Comparison of ENCODE assay signal across 10 mouse cellular contexts in the genomic region with DNA sequence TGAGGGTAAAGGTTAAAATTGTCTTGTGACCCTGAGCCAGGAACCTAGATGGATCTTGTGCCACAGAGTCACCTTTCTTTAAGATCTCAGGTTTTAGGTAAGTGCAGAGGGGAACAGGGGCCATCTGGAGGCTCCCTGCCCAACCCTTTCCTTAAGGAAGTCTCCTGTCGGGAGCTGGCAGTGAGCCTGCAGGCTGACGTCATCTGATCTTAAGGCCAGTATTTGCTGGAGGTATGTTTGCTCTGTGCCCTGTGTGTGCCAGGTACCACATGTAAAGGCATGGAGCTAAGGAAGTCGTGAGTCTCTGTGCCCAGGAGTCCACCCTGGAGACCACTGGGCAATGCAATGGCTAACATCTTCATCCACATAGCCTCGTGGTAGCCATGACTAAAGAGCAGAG. TPM values are rescaled to one million over a fixed set of nuclear protein-coding genes. Genes with fewer than 3 reads are reported as not detected.
DNase-seq lines count a peak whose midpoint lies in the region; ATAC-seq and TF ChIP-seq lines count a peak whose summit lies in the region.
"Had no signal": no experiment of that assay in that cellular context is flagged by ENCODE, and none has a peak within 500 bp of the region (broad histone marks: within the 10 kb centered on the region; RNA-seq: fewer than 3 reads in every experiment).

No protein-coding gene starts in this region.

- ATAC-seq in intestine, postnatal 0 days = peak; percentile 76
- peak; percentile 84 for ATAC-seq in lung, embryonic 16.5 days (ENCODE audit: low read depth)
- ATAC-seq in hindbrain, embryonic 11.5 days (ENCODE audit: low FRiP score) = no peak
- ATAC-seq in megakaryocyte progenitor cell, adult 5-6 weeks (replicated peaks; ENCODE audit: poor library complexity) = no peak

- intact Hi-C loops in gastrocnemius, adult 2 months (cut with DNase I) = no loop called here
- intact Hi-C loops in left cerebral cortex, postnatal 36 days (cut with DNase I) = no loop called here

- TF ChIP-seq CTCF in gastrocnemius, adult 2 months (IDR thresholded peaks at IDR 0.05) = no peak
- no peak for TF ChIP-seq CTCF in intestine, postnatal 0 days (IDR thresholded peaks at IDR 0.05; ENCODE audit: low read depth)

- H3K9ac ChIP-seq in intestine, postnatal 0 days (ENCODE audit: low read depth, low read length) = no peak overlapping the region
- H3K9ac ChIP-seq in lung, embryonic 16.5 days (ENCODE audit: low read length) = no peak overlapping the region
- no peak overlapping the region for H3K9ac ChIP-seq in hindbrain, embryonic 11.5 days (ENCODE audit: low read depth, low read length)

- no peaks in the 10 kb centered on the region for H3K27me3 ChIP-seq in intestine, postnatal 0 days (replicated peaks; ENCODE audit: control insufficient read depth, insufficient read depth, low read length)
- no peaks in the 10 kb centered on the region for H3K27me3 ChIP-seq in lung, embryonic 16.5 days (ENCODE audit: control insufficient read depth, insufficient read depth, low read depth, low read length)
- no peaks in the 10 kb centered on the region for H3K27me3 ChIP-seq in hindbrain, embryonic 11.5 days (ENCODE audit: control insufficient read depth, insufficient read depth, low read length)
- H3K27me3 ChIP-seq: CH12.LX had no signal

- H3K4me1 ChIP-seq in brown adipose tissue, adult 24 weeks (ENCODE audit: control insufficient read depth, insufficient read depth, insufficient read length, low read length) = peaks cover 12% of the 10 kb centered on the region
- H3K4me1 ChIP-seq in intestine, postnatal 0 days (replicated peaks; ENCODE audit: control insufficient read depth, insufficient read depth, low read length) = no peaks in the 10 kb centered on the region
- H3K4me1 ChIP-seq in lung, embryonic 16.5 days (replicated peaks; ENCODE audit: control insufficient read depth, insufficient read depth, low read length) = peaks cover 13% of the 10 kb centered on the region
- H3K4me1 ChIP-seq in hindbrain, embryonic 11.5 days (replicated peaks; ENCODE audit: control insufficient read depth, insufficient read depth, low read length) = no peaks in the 10 kb centered on the region

- no peaks in the 10 kb centered on the region for H3K9me3 ChIP-seq in intestine, postnatal 0 days (ENCODE audit: control insufficient read depth)
- H3K9me3 ChIP-seq in lung, embryonic 16.5 days (ENCODE audit: control insufficient read depth, low read length) = no peaks in the 10 kb centered on the region
- no peaks in the 10 kb centered on the region for H3K9me3 ChIP-seq in hindbrain, embryonic 11.5 days (ENCODE audit: control insufficient read depth, low read length)

- 48% methylated on average over 4 of the region's 4 CpGs for WGBS in intestine, postnatal 0 days
- 37% methylated on average over 4 of the region's 4 CpGs for WGBS in lung, embryonic 16.5 days
- 71% methylated on average over 4 of the region's 4 CpGs for WGBS in hindbrain, embryonic 11.5 days

- DNase-seq in gastrocnemius, adult 2 months = peak; percentile 42
- DNase-seq in gastrocnemius, adult 8-10 months (ENCODE audit: low spot score in 2 of 2) = no peak
- DNase-seq in left cerebral cortex, postnatal 36 days (ENCODE audit: low spot score in 2 of 2) = no peak
- DNase-seq in hindbrain, embryonic 11.5 days (ENCODE audit: low spot score) = no peak
- DNase-seq: right cerebral cortex, postnatal 14 days had no signal

- no peaks in the 10 kb centered on the region for H3K36me3 ChIP-seq in intestine, postnatal 0 days (ENCODE audit: control insufficient read depth, insufficient read depth)
- no peaks in the 10 kb centered on the region for H3K36me3 ChIP-seq in lung, embryonic 16.5 days (ENCODE audit: control insufficient read depth, insufficient read depth, low read length)
- H3K36me3 ChIP-seq in hindbrain, embryonic 11.5 days (ENCODE audit: control insufficient read depth, insufficient read depth, low read length) = no peaks in the 10 kb centered on the region

- no peak overlapping the region for H3K4me3 ChIP-seq in gastrocnemius, adult 2 months
- H3K4me3 ChIP-seq in brown adipose tissue, adult 24 weeks (ENCODE audit: insufficient read depth, low read depth, low read length) = no peak overlapping the region
- H3K4me3 ChIP-seq in intestine, postnatal 0 days (ENCODE audit: low read depth, low read length) = no peak overlapping the region
- no peak overlapping the region for H3K4me3 ChIP-seq in lung, embryonic 16.5 days (ENCODE audit: low read length)
- H3K4me3 ChIP-seq in hindbrain, embryonic 11.5 days (ENCODE audit: low read depth, low read length) = no peak overlapping the region

- no peak overlapping the region for H3K4me2 ChIP-seq in intestine, postnatal 0 days (replicated peaks; ENCODE audit: low read depth)
- H3K4me2 ChIP-seq in lung, embryonic 16.5 days (ENCODE audit: low read depth, low read length) = no peak overlapping the region
- no peak overlapping the region for H3K4me2 ChIP-seq in hindbrain, embryonic 11.5 days (replicated peaks; ENCODE audit: low read depth, low read length)

- H3K27ac ChIP-seq in gastrocnemius, adult 2 months = no peak overlapping the region
- H3K27ac ChIP-seq in brown adipose tissue, adult 24 weeks (replicated peaks; ENCODE audit: low read depth, low read length) = peak overlapping the region; percentile 20; the same call in 1 of the 2 replicates
- no peak overlapping the region for H3K27ac ChIP-seq in intestine, postnatal 0 days (ENCODE audit: low read depth, low read length)
- peak overlapping the region; percentile 11; the same call in 1 of the 2 replicates for H3K27ac ChIP-seq in lung, embryonic 16.5 days (ENCODE audit: low read length)
- H3K27ac ChIP-seq in hindbrain, embryonic 11.5 days (ENCODE audit: low read depth, low read length) = no peak overlapping the region

RNA-seq across cellular contexts. Expression of a gene that starts 27.6 kb away (rescaled TPM):
- total RNA-seq in gastrocnemius, adult 2 months (2021) = 1 to 10 TPM; 3.8 to 4.3 TPM
- total RNA-seq in gastrocnemius, adult 8-10 months (2022) = 1 to 10 TPM; 1.2 to 3.5 (median 3.0) TPM
- polyA plus RNA-seq in brown adipose tissue, adult 24 weeks (2012; ENCODE audit: insufficient read depth, insufficient read length, missing spikeins) = 3.6 and 8.3 TPM in 2 replicates
- polyA plus RNA-seq in intestine, postnatal 0 days (2015; fragmentation: Nextera tagmentation; extraction: Ambion mirVana) = 10.2 and 11.1 TPM in 2 replicates
- polyA plus RNA-seq in lung, embryonic 16.5 days (2015; fragmentation: Nextera tagmentation; extraction: Ambion mirVana) = 17.9 and 19.4 TPM in 2 replicates
- 10 to 100 TPM; 10.4 to 20.6 TPM for total RNA-seq in left cerebral cortex, postnatal 36 days (2021)
- polyA plus RNA-seq in hindbrain, embryonic 11.5 days (2014; fragmentation: Nextera tagmentation; extraction: Ambion mirVana) = 58.8 and 73.2 TPM in 2 replicates
- 20.2 and 20.4 TPM in 2 replicates for total RNA-seq in megakaryocyte progenitor cell, adult 5-6 weeks (2015)
- 33.5 and 35.9 TPM in 2 replicates for total RNA-seq in megakaryocyte progenitor cell, adult 5-6 weeks (2017)

Comparison
In these comparisons a context has a peak if more than half of its experiments do, and no peak if none do; other contexts are left out.
1. H3K27ac ChIP-seq: peak in brown adipose tissue, adult 24 weeks (single experiment) and lung, embryonic 16.5 days (single experiment); none in gastrocnemius, adult 2 months (single experiment), intestine, postnatal 0 days (single experiment) and hindbrain, embryonic 11.5 days (single experiment).
2. ATAC-seq: peak in intestine, postnatal 0 days (single experiment) and lung, embryonic 16.5 days (single experiment); none in hindbrain, embryonic 11.5 days (single experiment) and megakaryocyte progenitor cell, adult 5-6 weeks (single experiment).